Mouse (Mus musculus): ENCODE results near the gene Dcaf4. TPM values are rescaled to one million over a fixed set of nuclear protein-coding genes. Genes with fewer than 3 reads are reported as not detected.

The Dcaf4 gene
- polyA plus RNA-seq (2017; shearing (Covaris generic)): 10.1 TPM

DNA sequence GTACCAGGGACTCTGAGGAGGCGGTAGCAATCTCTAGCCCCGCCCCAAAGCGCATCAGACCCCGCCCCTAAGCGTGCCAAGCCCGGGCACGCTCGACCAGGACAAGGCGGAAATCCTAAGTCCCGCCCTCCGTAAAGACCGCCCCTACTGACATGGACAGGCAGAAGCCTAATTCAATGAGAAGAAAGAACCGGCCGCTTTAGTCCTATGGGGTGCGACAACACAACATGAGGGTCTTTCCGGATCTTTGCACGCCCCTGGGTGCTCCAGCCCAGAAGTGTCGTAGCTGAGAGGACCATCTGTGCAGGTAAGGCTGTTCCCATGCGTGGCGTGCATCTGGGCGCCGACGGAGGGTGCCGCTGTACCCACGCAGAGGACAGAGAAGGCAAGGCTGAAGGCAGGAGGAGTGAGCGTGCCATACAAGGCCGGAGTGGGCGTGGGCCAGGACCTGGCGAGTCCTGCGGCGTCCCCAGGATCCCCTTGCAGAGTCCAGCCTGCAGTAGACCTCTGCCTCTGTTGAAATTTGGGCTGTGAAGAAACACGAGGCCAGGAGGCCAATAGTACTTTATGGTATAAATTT is at the start of gene Dcaf4:
TSS of gene Dcaf4 (plus strand) at position 156 of the 580 bp plus-strand sequence.

GRCm38 (mm10) chr12:83487476-83487991 is 32.7 kb upstream of the Dcaf4 start, which contains the start of gene Dpf3:
TSS of gene Dpf3 (minus strand) at chr12:83487716.

Other genes starting within 250 kb of the Dcaf4 start
- gene Dpf3, start 32.8 kb upstream of the Dcaf4 start, polyA plus RNA-seq (2017; shearing (Covaris generic)): 0.80 TPM
- 8.0 TPM for gene Zfyve1, start 76.8 kb downstream of the Dcaf4 start, polyA plus RNA-seq (2017; shearing (Covaris generic))
- 310 TPM for gene Rbm25, start 110.8 kb downstream of the Dcaf4 start, polyA plus RNA-seq (2017; shearing (Covaris generic))
- 124 TPM for gene Psen1, start 167.7 kb downstream of the Dcaf4 start, polyA plus RNA-seq (2017; shearing (Covaris generic))
- not detected for gene Papln, start 243.2 kb downstream of the Dcaf4 start, polyA plus RNA-seq (2017; shearing (Covaris generic))

Measured in effector memory CD4-positive, alpha-beta T cell, adult 7 months (primary cell).